Mouse (Mus musculus) cerebellum, adult 2 months (tissue): ENCODE data around the gene Ctbp2.

Experiments used
- CTCF ChIP-seq: fragments of 200-500 bp; IDR thresholded peaks from 2 replicates; pipeline ENCODE4 v1.5.1; 2011; ENCODE audit warnings: low read depth, mild to moderate bottlenecking, control low read depth, low read length, moderate library complexity, borderline replicate concordance; ENCODE audit not compliant: insufficient read depth
- POLR2A ChIP-seq: fragments of 200-500 bp; IDR thresholded peaks from 2 replicates; pipeline ENCODE4 v1.6.1; 2011; ENCODE audit warnings: low read length, control low read depth, borderline replicate concordance; ENCODE audit not compliant: insufficient read depth

DNA sequence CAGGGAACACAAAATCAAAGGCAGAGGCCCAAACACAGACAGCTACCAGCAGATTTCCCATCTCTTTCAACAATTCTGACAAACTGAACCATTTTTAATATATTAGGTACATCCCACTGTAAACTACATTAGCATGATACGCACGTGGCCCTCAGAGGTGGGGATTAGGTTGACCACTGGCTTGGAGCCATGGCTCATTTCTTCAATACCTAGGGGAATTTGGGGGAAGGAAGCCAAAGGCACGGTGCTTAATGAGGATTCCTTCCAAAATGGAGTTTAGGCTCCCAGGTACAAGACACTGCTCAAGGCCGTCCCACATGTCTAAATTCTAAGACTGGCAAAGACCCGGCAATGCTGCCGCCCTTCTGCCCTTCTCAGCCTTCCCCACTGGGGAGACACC lies 121.9 kb downstream of the Ctbp2 start:
- TF ChIP-seq CTCF: no peak
- no peak for TF ChIP-seq POLR2A
